Mouse (Mus musculus) olfactory bulb, adult 2 months (tissue): ENCODE measurements around the gene Gm45716.

Experiments
- CTCF ChIP-seq: fragments of 200-500 bp; IDR thresholded peaks from 2 replicates; pipeline ENCODE4 v1.5.1; 2012; ENCODE audit warnings: low read depth, mild to moderate bottlenecking, low read length, moderate library complexity; ENCODE audit not compliant: insufficient read depth
- POLR2A ChIP-seq: fragments of 200-500 bp; IDR thresholded peaks from 2 replicates; pipeline ENCODE4 v1.6.1; 2012; ENCODE audit warnings: mild to moderate bottlenecking, low read depth, low read length, moderate library complexity; ENCODE audit not compliant: insufficient read depth

DNA sequence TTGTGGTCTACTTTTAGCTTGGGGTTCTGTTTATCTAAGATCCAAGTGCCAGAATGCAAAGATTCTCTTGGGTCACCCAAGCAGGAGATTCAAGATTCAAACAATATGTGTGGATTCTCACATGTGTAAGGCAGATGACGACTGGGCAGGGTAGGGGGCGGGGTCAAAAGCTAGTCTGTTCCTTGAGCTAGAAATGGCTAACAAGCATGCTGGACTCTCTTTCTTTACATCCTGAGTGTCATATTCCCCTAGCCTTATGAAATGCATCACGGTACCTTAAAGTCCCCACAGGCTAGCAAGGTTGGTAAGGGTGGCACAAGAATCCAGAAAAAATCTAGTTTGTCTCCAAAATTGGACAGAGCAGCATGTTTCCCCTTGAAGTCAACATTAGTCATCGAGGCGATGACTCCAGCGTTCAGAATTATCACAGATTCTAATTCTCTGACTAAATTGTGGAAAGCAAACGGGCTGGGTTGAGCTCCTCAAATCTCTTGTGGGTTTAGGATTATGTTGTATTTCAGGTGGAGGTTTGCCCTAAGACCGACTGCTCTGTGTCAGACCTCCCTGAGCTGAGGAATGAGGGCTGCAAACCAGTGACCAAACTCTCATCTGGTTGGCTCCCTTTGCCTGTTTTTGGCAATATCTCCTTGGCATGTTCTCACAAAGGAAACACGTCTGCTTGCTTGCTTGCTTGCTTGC, 40.9 kb downstream of the Gm45716 start:
- no peak for TF ChIP-seq CTCF
- no peak for TF ChIP-seq POLR2A
